Mouse (Mus musculus) lung, embryonic 14.5 days (tissue): ENCODE results near the gene Ahcyl2. TPM values are rescaled to one million over a fixed set of nuclear protein-coding genes. Genes with fewer than 3 reads are reported as not detected.

Experiments
- ATAC-seq: fragments of 200-750 bp; cut with Nextera tagmentation; 2 replicates; pipeline ENCODE4 v1.8.0; 2017; ENCODE audit warnings: mild to moderate bottlenecking, moderate TSS enrichment, moderate library complexity; ENCODE audit not compliant: insufficient read depth
- DNase-seq: peaks from one replicate; pipeline ENCODE4 v3.0.0-alpha.2; 2015
- H3K27ac ChIP-seq: fragments of 300-500 bp; sonication (generic); 2 replicates; pipeline ENCODE4 v1.5.1; 2014; ENCODE audit warnings: low read depth, mild to moderate bottlenecking, moderate library complexity
- H3K27me3 ChIP-seq: fragments of 300-500 bp; sonication (generic); 2 replicates; pipeline ENCODE4 v1.6.1; 2014; ENCODE audit warnings: low read length, control low read depth; ENCODE audit not compliant: insufficient read depth
- H3K36me3 ChIP-seq: fragments of 300-500 bp; sonication (generic); 2 replicates; pipeline ENCODE4 v1.6.1; 2014; ENCODE audit warnings: control low read depth; ENCODE audit not compliant: insufficient read depth
- H3K4me1 ChIP-seq: fragments of 300-500 bp; sonication (generic); 2 replicates; pipeline ENCODE4 v1.6.1; 2014; ENCODE audit warnings: antibody characterized with exemption, control low read depth; ENCODE audit not compliant: insufficient read depth
- H3K4me2 ChIP-seq: fragments of 300-500 bp; sonication (generic); 2 replicates; pipeline ENCODE4 v1.6.1; 2014; ENCODE audit warnings: mild to moderate bottlenecking
- H3K4me3 ChIP-seq: fragments of 300-500 bp; sonication (generic); 2 replicates; pipeline ENCODE4 v1.5.1; 2014; ENCODE audit warnings: low read depth, low read length
- H3K9ac ChIP-seq: fragments of 300-500 bp; sonication (generic); 2 replicates; pipeline ENCODE4 v1.6.1; 2014
- H3K9me3 ChIP-seq: fragments of 300-500 bp; sonication (generic); 2 replicates; pipeline ENCODE4 v1.6.1; 2016; ENCODE audit warnings: low read depth, low read length, control low read depth
- CTCF ChIP-seq: IDR thresholded peaks from 2 replicates; pipeline ENCODE4 v1.5.1; 2016; ENCODE audit warnings: antibody characterized with exemption, low read depth
- WGBS: fragments of 180-500 bp; shearing (Covaris S2); extraction: QIAGEN DNeasy Blood & Tissue Kit; methylation state at CpG from one replicate; pipeline ENCODE4 v1.1.7; 2014; 5-methylcytosine and 5-hydroxymethylcytosine counted together
- polyA plus RNA-seq: library from polyadenylated mRNA; unstranded; fragments of >200 nt; fragmentation: Nextera tagmentation; extraction: Ambion mirVana; gene quantifications from 2 replicates; pipeline ENCODE4 v1.2.1, GENCODE M21; 2014

The Ahcyl2 gene
- polyA plus RNA-seq, 1 experiment from 2014 or later, result 12.4 TPM

- Histone ChIP-seq H3K4me3 (no peak overlapping the region), H3K36me3 (0 out of 2 replicates have a peak, but pooled peaks cover 4% of the 10 kb centered on the region), H3K27ac (no peak overlapping the region), H3K9ac (no peak overlapping the region), H3K27me3 (no peaks in the 10 kb centered on the region), H3K4me1 (no peaks in the 10 kb centered on the region), H3K9me3 (no peaks in the 10 kb centered on the region), H3K4me2 (no peak overlapping the region)
- ATAC-seq (no peak), DNase-seq (no peak)
- no peak for TF ChIP-seq CTCF
- 95% methylated on average over 3 of the region's 3 CpGs for WGBS
Observed at GRCm38 (mm10) chr6:29896976-29897375, 129.2 kb downstream of the Ahcyl2 start.

- WGBS, result 90% methylated on average over 1 of the region's 1 CpGs
- no peak for TF ChIP-seq CTCF
- H3K4me1 ChIP-seq, result no peaks in the 10 kb centered on the region
Observed at GRCm38 (mm10) chr6:29901450-29901849, 133.6 kb downstream of the Ahcyl2 start.

GRCm38 (mm10) chr6:29902256-29902655 is 134.4 kb downstream of the Ahcyl2 start:
- H3K4me1 ChIP-seq, result no peaks in the 10 kb centered on the region
- no peak for TF ChIP-seq CTCF
- no peak overlapping the region for H3K4me3 ChIP-seq
- no peaks in the 10 kb centered on the region for H3K9me3 ChIP-seq
- DNase-seq (no peak), ATAC-seq (no peak)
- H3K27ac ChIP-seq, result no peak overlapping the region
- no peaks in the 10 kb centered on the region for H3K36me3 ChIP-seq
- no peaks in the 10 kb centered on the region for H3K27me3 ChIP-seq
- 66% methylated on average over 2 of the region's 2 CpGs for WGBS
- no peak overlapping the region for H3K9ac ChIP-seq
- H3K4me2 ChIP-seq, result no peak overlapping the region

More at GRCm38 (mm10) chr6:29901450-29901849, 133.6 kb downstream of the Ahcyl2 start:
- Histone ChIP-seq H3K27me3 (no peaks in the 10 kb centered on the region), H3K4me3 (no peak overlapping the region), H3K27ac (no peak overlapping the region), H3K36me3 (0 out of 2 replicates have a peak, but pooled peaks cover under 1% of the 10 kb centered on the region), H3K9me3 (no peaks in the 10 kb centered on the region), H3K9ac (no peak overlapping the region), H3K4me2 (no peak overlapping the region)
- no peak for ATAC-seq
- DNase-seq, result no peak

GRCm38 (mm10) chr6:29903343-29903914 is 135.6 kb downstream of the Ahcyl2 start:
- 87% methylated on average over 3 of the region's 3 CpGs for WGBS
- no peaks in the 10 kb centered on the region for H3K9me3 ChIP-seq
- H3K36me3 ChIP-seq, result no peaks in the 10 kb centered on the region
- H3K27ac ChIP-seq, result no peak overlapping the region
- no peaks in the 10 kb centered on the region for H3K4me1 ChIP-seq
- TF ChIP-seq CTCF, result no peak
- H3K27me3 ChIP-seq, result no peaks in the 10 kb centered on the region
- H3K9ac ChIP-seq, result no peak overlapping the region
- DNase-seq (no peak), ATAC-seq (no peak)
- H3K4me3 ChIP-seq, result no peak overlapping the region
- no peak overlapping the region for H3K4me2 ChIP-seq

- Histone ChIP-seq H3K9ac (no peak overlapping the region), H3K27ac (no peak overlapping the region), H3K4me1 (no peaks in the 10 kb centered on the region), H3K27me3 (no peaks in the 10 kb centered on the region), H3K9me3 (no peaks in the 10 kb centered on the region), H3K4me2 (no peak overlapping the region), H3K36me3 (peaks cover 4% of the 10 kb centered on the region; the same call in 1 of the 2 replicates), H3K4me3 (no peak overlapping the region)
- DNase-seq (no peak), ATAC-seq (no peak)
- WGBS, result 59% methylated on average over 3 of the region's 3 CpGs
- no peak for TF ChIP-seq CTCF
Observed at GRCm38 (mm10) chr6:29904281-29904680, 136.5 kb downstream of the Ahcyl2 start.

- no peak overlapping the region for H3K4me3 ChIP-seq
Observed at GRCm38 (mm10) chr6:29910631-29911030, 142.8 kb downstream of the Ahcyl2 start.

GRCm38 (mm10) chr6:29913673-29914072 is 145.9 kb downstream of the Ahcyl2 start:
- Histone ChIP-seq H3K4me3 (no peak overlapping the region), H3K9me3 (no peaks in the 10 kb centered on the region), H3K4me2 (no peak overlapping the region), H3K4me1 (peaks cover 4% of the 10 kb centered on the region; the same call in 1 of the 2 replicates), H3K27me3 (peaks cover 24% of the 10 kb centered on the region), H3K36me3 (peaks cover 4% of the 10 kb centered on the region; the same call in 1 of the 2 replicates), H3K9ac (no peak overlapping the region), H3K27ac (no peak overlapping the region)
- 14% methylated on average over 1 of the region's 1 CpGs for WGBS
- peak; percentile 7 for DNase-seq
- ATAC-seq, result no peak
- TF ChIP-seq CTCF, result no peak

More at GRCm38 (mm10) chr6:29910631-29911030, 142.8 kb downstream of the Ahcyl2 start:
- peaks cover 4% of the 10 kb centered on the region; the same call in 1 of the 2 replicates for H3K36me3 ChIP-seq
- H3K4me2 ChIP-seq, result no peak overlapping the region
- no peak for TF ChIP-seq CTCF
- no peaks in the 10 kb centered on the region for H3K4me1 ChIP-seq
- H3K27me3 ChIP-seq, result peaks cover 1% of the 10 kb centered on the region; the same call in 1 of the 2 replicates
- DNase-seq, result peak; percentile 67
- 63% methylated on average over 3 of the region's 3 CpGs for WGBS
- ATAC-seq, result no peak
- no peaks in the 10 kb centered on the region for H3K9me3 ChIP-seq
- no peak overlapping the region for H3K27ac ChIP-seq
- H3K9ac ChIP-seq, result no peak overlapping the region
